Mouse (Mus musculus) small intestine, adult 2 months (tissue): ENCODE results near the gene Plg. TPM values are rescaled to one million over a fixed set of nuclear protein-coding genes. Genes with fewer than 3 reads are reported as not detected.

Source experiments
- H3K27ac ChIP-seq: fragments of 200-500 bp; 2 replicates; pipeline ENCODE4 v1.5.1; 2012; ENCODE audit warnings: low read depth, low read length, control low read depth, inconsistent platforms; ENCODE audit not compliant: insufficient read depth
- H3K27me3 ChIP-seq: fragments of 200-500 bp; 2 replicates; pipeline ENCODE4 v1.6.1; 2012; ENCODE audit warnings: mild to moderate bottlenecking, moderate library complexity, low read length, inconsistent platforms; ENCODE audit not compliant: control insufficient read depth, insufficient read depth
- H3K36me3 ChIP-seq: fragments of 200-500 bp; 2 replicates; pipeline ENCODE4 v1.6.1; 2012; ENCODE audit warnings: mild to moderate bottlenecking, low read length, control low read depth, inconsistent platforms; ENCODE audit not compliant: control insufficient read depth, insufficient read depth
- H3K4me1 ChIP-seq: fragments of 200-500 bp; 2 replicates; pipeline ENCODE4 v1.6.1; 2012; ENCODE audit warnings: low read length, inconsistent platforms, mixed read lengths; ENCODE audit not compliant: control insufficient read depth, insufficient read depth, insufficient read length
- H3K4me3 ChIP-seq: fragments of 200-500 bp; 2 replicates; pipeline ENCODE4 v1.5.1; 2012; ENCODE audit warnings: low read depth, mild to moderate bottlenecking, control low read depth, inconsistent platforms, low read length, moderate library complexity
- CTCF ChIP-seq: fragments of 200-500 bp; IDR thresholded peaks from 2 replicates; pipeline ENCODE4 v1.5.1; 2012; ENCODE audit warnings: low read depth, mild to moderate bottlenecking, control low read depth, inconsistent platforms, low read length, moderate library complexity, mixed read lengths; ENCODE audit not compliant: insufficient replicate concordance, insufficient read length; ENCODE audit errors: extremely low read depth
- POLR2A ChIP-seq: fragments of 200-500 bp; IDR thresholded peaks from 2 replicates; pipeline ENCODE4 v1.6.1; 2012; ENCODE audit warnings: low read depth, mild to moderate bottlenecking, control low read depth, inconsistent platforms, low read length, moderate library complexity
- WGBS: fragments of 180-500 bp; shearing (Covaris S2); methylation state at CpG from one replicate; pipeline ENCODE4 v1.1.7; 2018; 5-methylcytosine and 5-hydroxymethylcytosine counted together
- polyA plus RNA-seq: library from polyadenylated mRNA; depleted of rRNA; stranded (reverse); fragments of >200 nt; gene quantifications from 2 replicates; pipeline ENCODE4 v1.2.3, GENCODE M21; 2012

Gene Plg
- polyA plus RNA-seq, 1 experiment, result not detected

- H3K4me3 ChIP-seq, result no peak overlapping the region
- 42% methylated on average over 3 of the region's 3 CpGs for WGBS
- no peaks in the 10 kb centered on the region for H3K4me1 ChIP-seq
- H3K27ac ChIP-seq, result no peak overlapping the region
- TF ChIP-seq CTCF (no peak), POLR2A (no peak)
- no peaks in the 10 kb centered on the region for H3K27me3 ChIP-seq
- H3K36me3 ChIP-seq, result no peaks in the 10 kb centered on the region
These were observed 48.7 kb downstream of the Plg start for GRCm38 (mm10) chr17:12427156-12427555.

GRCm38 (mm10) chr17:12428369-12428768, 50.0 kb downstream of the Plg start:
- no peaks in the 10 kb centered on the region for H3K4me1 ChIP-seq
- TF ChIP-seq POLR2A, result no peak
- TF ChIP-seq CTCF, result no peak
- H3K27me3 ChIP-seq, result no peaks in the 10 kb centered on the region

GRCm38 (mm10) chr17:12431707-12432106, 53.3 kb downstream of the Plg start:
- H3K27ac ChIP-seq, result no peak overlapping the region
- no peak overlapping the region for H3K4me3 ChIP-seq
- TF ChIP-seq CTCF, result no peak
- no peak for TF ChIP-seq POLR2A
- H3K27me3 ChIP-seq, result no peaks in the 10 kb centered on the region
- WGBS, result 55% methylated on average over 5 of the region's 5 CpGs
- no peaks in the 10 kb centered on the region for H3K4me1 ChIP-seq
- no peaks in the 10 kb centered on the region for H3K36me3 ChIP-seq

More at GRCm38 (mm10) chr17:12428369-12428768, 50.0 kb downstream of the Plg start:
- H3K36me3 ChIP-seq, result no peaks in the 10 kb centered on the region
- H3K27ac ChIP-seq, result no peak overlapping the region
- no peak overlapping the region for H3K4me3 ChIP-seq

- Histone ChIP-seq H3K4me1 (no peaks in the 10 kb centered on the region), H3K27me3 (no peaks in the 10 kb centered on the region), H3K27ac (no peak overlapping the region), H3K4me3 (no peak overlapping the region), H3K36me3 (no peaks in the 10 kb centered on the region)
- no peak for TF ChIP-seq POLR2A
- TF ChIP-seq CTCF, result no peak
- WGBS, result 85% methylated on average over 10 of the region's 10 CpGs
These were observed 59.4 kb downstream of the Plg start for GRCm38 (mm10) chr17:12437771-12438170.

- Histone ChIP-seq H3K36me3 (no peaks in the 10 kb centered on the region), H3K27me3 (no peaks in the 10 kb centered on the region), H3K4me1 (no peaks in the 10 kb centered on the region), H3K4me3 (no peak overlapping the region), H3K27ac (no peak overlapping the region)
- 57% methylated on average over 2 of the region's 2 CpGs for WGBS
- no peak for TF ChIP-seq CTCF
These were observed 66.2 kb downstream of the Plg start for GRCm38 (mm10) chr17:12444561-12444960.

- TF ChIP-seq POLR2A, result no peak
- TF ChIP-seq CTCF, result no peak
- 65% methylated on average over 4 of the region's 4 CpGs for whole genome bisulfite sequencing
- Histone ChIP-seq H3K27ac (no peak overlapping the region), H3K36me3 (no peaks in the 10 kb centered on the region), H3K4me3 (no peak overlapping the region), H3K27me3 (no peaks in the 10 kb centered on the region), H3K4me1 (no peaks in the 10 kb centered on the region)
These were observed 72.8 kb downstream of the Plg start for GRCm38 (mm10) chr17:12451234-12451633.

- 32% methylated on average over 11 of the region's 11 CpGs for WGBS
- H3K27ac ChIP-seq, result no peak overlapping the region
- H3K27me3 ChIP-seq, result no peaks in the 10 kb centered on the region
- H3K4me3 ChIP-seq, result no peak overlapping the region
- H3K36me3 ChIP-seq, result no peaks in the 10 kb centered on the region
- TF ChIP-seq CTCF (no peak), POLR2A (no peak)
- H3K4me1 ChIP-seq, result no peaks in the 10 kb centered on the region
These were observed 74.6 kb downstream of the Plg start for GRCm38 (mm10) chr17:12452862-12453531.

- Histone ChIP-seq H3K4me3 (no peak overlapping the region), H3K4me1 (no peaks in the 10 kb centered on the region), H3K36me3 (no peaks in the 10 kb centered on the region), H3K27ac (no peak overlapping the region), H3K27me3 (no peaks in the 10 kb centered on the region)
- 88% methylated on average over 6 of the region's 6 CpGs for WGBS
- TF ChIP-seq CTCF (no peak), POLR2A (no peak)
These were observed 75.3 kb downstream of the Plg start for GRCm38 (mm10) chr17:12453691-12454090.
